ENCODE assay signal across 11 mouse cellular contexts in the genomic region with DNA sequence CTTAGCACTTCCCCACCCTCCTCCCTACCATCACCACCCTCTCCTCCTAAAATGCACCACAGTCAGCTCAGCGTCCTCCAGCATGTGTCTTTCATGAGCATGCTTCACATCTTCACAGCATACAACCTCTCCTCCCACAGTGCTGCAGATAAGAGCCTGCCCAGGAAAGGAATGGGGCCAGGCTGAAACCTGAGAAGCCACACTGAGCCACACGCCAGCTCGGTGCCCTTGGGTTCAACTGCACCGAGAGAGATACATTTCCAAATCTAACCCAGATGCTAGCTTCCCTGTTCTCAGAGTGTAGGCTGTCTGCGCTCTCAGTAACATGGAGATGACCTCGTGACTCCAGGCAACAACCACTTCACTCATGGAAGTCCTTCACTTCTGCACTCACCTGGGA.
DNase-seq lines count a peak whose midpoint lies in the region; TF ChIP-seq lines count a peak whose summit lies in the region.
"Had no signal": no experiment of that assay in that cellular context is flagged by ENCODE, and none has a peak within 500 bp of the region (broad histone marks: within the 10 kb centered on the region; RNA-seq: fewer than 3 reads in every experiment).

No protein-coding gene starts in this region.

- no peak overlapping the region for H3K4me3 ChIP-seq in gastrocnemius, adult 2 months
- no peak overlapping the region for H3K4me3 ChIP-seq in kidney, adult 2 months (ENCODE audit: insufficient read depth, low read depth, low read length)
- H3K4me3 ChIP-seq: hindbrain, embryonic 15.5 days; lung, embryonic 15.5 days had no signal

- DNase-seq in gastrocnemius, adult 2 months = peak; percentile 61
- DNase-seq in gastrocnemius, postnatal 10 days = no peak
- DNase-seq in adipocyte (ENCODE audit: low spot score) = peak; percentile 25
- DNase-seq in forelimb bud, embryonic 11.5 days (ENCODE audit: low read depth, low spot score) = peak; percentile 68
- peak; percentile 10 for DNase-seq in heart, postnatal 25 days (ENCODE audit: low spot score)
- no peak for DNase-seq in left cerebral cortex, postnatal 4 days
- DNase-seq in kidney, adult 2 months = no peak
- no peak for DNase-seq in layer of hippocampus, postnatal 14 days (ENCODE audit: low spot score in 2 of 2)
- DNase-seq: layer of hippocampus, adult 9-11 months had no signal

- 49% methylated on average over 6 of the region's 6 CpGs for WGBS in kidney, adult 2 months

- H3K4me1 ChIP-seq in kidney, adult 2 months (ENCODE audit: control insufficient read depth, insufficient read depth, low read length) = no peaks in the 10 kb centered on the region

- H3K27me3 ChIP-seq in kidney, adult 2 months (replicated peaks; ENCODE audit: control insufficient read depth, insufficient read depth, low read length) = no peaks in the 10 kb centered on the region
- H3K27me3 ChIP-seq: hindbrain, embryonic 15.5 days; lung, embryonic 15.5 days had no signal

- TF ChIP-seq CTCF in gastrocnemius, adult 2 months (IDR thresholded peaks at IDR 0.05) = no peak
- TF ChIP-seq CTCF in kidney, adult 2 months (conservative IDR thresholded peaks at IDR 0.05; ENCODE audit: insufficient read depth, insufficient read length, low read depth, low read length) = no peak

- no peaks in the 10 kb centered on the region for H3K36me3 ChIP-seq in kidney, adult 2 months (ENCODE audit: control insufficient read depth, insufficient read depth, low read length)
- H3K36me3 ChIP-seq: hindbrain, embryonic 15.5 days; lung, embryonic 15.5 days had no signal

- intact Hi-C loops in gastrocnemius, adult 2 months (cut with DNase I) = no loop called here
- intact Hi-C loops in heart, postnatal 25 days (cut with DNase I) = no loop called here
- intact Hi-C loops in left cerebral cortex, postnatal 4 days (cut with DNase I) = no loop called here

- no peak overlapping the region for H3K27ac ChIP-seq in gastrocnemius, adult 2 months
- H3K27ac ChIP-seq in kidney, adult 2 months (ENCODE audit: insufficient read depth, low read depth, low read length) = no peak overlapping the region
- H3K27ac ChIP-seq: hindbrain, embryonic 15.5 days; lung, embryonic 15.5 days had no signal

- no peak for TF ChIP-seq POLR2A in kidney, adult 2 months (IDR thresholded peaks at IDR 0.05; ENCODE audit: low read depth, low read length)

Comparison
In these comparisons a context has a peak if more than half of its experiments do, and no peak if none do; other contexts are left out.
1. DNase-seq: peak in gastrocnemius, adult 2 months (single experiment), adipocyte (single experiment), forelimb bud, embryonic 11.5 days (single experiment) and heart, postnatal 25 days (single experiment); none in gastrocnemius, postnatal 10 days (single experiment), left cerebral cortex, postnatal 4 days (single experiment), kidney, adult 2 months (single experiment) and layer of hippocampus, postnatal 14 days (0 of 2).